Mouse (Mus musculus) urinary bladder, postnatal 14 days (tissue): ENCODE data around the gene Camkk2.

Experiments
- DNase-seq: peaks from one replicate; pipeline ENCODE4 v3.0.0; 2021; ENCODE audit warnings: low spot score

Camkk2 gene

DNA sequence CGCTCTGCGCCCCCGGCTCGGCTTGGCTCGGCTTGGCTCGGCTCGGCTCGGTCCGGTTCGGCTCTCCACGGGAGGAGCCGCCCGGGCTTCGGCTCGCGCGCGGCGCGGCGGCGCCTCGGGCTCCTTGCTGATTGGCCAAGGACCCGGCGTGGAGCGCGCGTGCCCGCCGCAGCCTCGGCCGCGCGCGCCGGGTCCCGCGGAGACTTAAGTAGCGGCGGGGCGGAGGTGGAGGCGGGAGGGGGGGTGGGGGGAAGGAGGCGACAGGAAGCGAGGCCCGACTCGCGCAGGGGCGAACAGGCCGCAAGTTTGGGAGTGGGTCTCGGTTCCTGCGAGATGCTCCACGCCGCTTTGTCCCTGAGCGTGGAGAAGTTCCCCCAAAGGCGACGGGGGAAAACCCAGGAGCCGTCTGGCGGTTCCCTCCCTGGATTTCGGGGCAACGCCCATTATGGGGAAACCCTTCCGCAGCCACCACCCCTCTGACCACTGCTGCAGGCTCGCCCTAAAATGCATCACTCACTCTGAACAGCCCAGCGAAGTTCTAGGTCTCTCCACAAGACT, at the start of gene Camkk2:
Gene Camkk2, minus strand, starts transcription at position 133 of the 558 bp plus-strand sequence.
- DNase-seq: peak; percentile 86

DNA sequence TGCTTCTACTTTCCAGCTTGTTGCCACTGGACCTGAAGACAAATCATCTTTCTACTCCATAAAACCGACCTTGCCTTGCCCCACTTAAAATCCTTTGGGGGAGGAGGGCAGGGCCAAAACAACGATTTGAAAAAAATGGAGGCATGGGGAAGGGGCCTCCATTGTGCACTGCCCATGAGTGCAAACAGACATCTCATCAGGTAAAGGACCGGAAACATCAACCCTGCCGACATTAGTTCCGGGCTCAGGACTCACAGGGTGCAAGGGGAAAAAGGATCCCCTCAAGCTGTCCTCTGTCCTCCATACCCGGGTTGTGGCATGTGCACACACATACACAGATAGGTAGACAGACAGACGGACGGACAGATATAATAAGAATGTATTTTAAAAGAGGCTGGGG, 45.9 kb upstream of the Camkk2 start:
- no peak for DNase-seq

DNA sequence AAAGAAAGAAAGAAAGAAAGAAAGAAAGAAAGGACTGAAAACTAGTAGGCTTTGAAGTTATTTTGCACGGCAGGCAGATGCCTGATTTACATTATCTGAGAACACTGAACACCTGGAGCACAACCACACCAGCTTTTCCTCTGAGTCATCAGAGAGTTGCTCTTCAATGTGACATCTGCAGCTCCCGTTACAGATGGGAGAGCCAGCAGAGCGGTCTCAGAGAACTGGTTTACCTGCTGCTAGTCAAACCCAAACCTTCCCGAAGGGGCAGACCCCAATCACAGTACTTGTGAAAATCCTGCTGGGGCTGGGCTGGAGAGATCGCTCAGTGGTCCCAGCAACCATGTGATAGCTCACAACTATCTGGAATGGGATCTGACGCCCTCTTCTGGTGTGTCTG, 45.2 kb upstream of the Camkk2 start:
- DNase-seq: no peak

DNA sequence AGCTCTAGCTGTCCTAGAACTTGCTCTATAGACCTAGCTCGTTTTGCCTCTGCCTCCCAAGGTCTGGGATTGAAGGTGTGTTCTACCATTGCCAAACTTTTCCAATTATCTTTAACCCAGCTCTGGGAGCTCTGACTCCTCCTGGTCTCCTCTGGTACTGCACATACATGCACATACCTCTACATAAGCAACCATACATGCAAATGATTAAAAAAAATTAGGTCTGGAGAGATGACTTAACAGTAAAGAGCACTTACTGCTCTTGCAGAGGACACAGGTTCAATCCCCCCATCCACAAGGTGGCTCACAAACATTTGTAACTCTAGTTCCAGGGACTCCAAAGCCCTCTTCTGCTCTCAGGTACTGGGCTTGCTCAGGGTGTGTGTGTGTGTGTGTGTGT, 44.8 kb upstream of the Camkk2 start:
- no peak for DNase-seq

DNA sequence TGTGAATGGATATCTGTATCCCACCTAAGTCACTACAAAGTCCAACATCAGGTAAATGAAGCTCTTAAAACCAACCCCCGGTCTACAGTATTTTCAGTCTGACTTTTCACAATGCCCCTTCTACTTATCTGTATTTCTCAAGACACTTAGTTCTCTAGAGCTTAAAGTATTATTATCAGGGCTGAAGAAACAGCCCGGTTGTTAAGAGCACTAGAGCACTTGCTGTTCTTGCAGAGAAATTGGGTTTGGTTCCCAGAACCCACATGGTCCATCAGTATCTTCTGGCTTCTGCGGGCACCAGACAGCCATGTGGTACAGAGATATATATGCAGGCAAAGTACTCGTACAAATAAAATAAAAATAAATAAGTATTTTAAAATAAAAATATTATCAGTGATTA, 43.2 kb upstream of the Camkk2 start:
- DNase-seq: no peak

DNA sequence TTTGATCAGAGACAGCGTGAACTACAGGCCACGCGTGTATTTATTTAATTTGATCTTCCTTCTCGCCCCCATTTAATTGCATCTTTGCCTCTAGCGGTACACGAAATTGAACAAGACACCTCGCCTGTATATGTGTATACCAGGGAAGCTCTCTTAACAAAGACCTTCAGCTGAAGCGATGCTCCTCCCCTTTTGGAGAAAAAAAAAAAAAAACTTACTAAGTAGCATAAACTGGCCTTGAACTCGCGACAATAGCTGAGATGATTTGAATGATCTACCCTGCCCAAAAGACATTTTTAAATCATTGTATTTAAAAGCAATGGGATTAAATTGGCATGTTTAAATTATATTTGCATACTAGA, 42.3 kb upstream of the Camkk2 start:
- no peak for DNase-seq

DNA sequence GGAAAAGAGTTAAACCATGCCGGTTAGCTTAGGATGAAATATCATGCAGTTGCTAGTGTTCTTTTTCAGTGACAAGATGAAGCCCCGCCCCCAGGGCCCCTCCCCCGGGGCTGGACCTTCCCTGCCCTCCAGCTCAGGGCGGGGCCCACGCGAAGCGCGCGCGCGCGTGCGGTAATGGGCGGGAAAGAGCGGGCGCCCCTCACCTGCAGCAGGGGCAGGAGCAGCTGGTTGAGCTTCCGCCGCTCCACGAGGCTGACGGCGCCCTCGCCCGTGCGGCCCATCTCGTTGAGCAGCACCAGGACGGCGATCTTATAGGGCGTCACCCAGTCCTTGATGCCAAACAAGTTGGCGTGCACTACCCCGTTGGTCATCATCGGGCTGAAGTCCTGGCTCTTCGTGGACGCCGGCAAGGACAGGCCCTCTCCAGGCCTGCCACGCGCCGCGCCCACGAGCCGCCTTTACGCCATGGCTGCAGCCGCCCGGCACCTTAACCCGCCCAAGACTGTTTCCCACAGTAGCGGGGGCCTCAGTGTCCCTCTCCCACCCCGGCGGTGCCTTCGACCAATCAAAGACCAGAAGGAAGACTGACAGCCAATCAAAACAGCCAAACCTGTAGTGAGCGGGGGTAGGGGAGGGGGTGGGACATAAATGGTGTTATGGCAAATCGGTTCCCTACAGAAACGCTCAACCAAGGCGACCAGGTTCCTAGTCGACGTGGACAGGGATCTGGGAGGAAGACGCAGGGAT, 41.7 kb upstream of the Camkk2 start, which contains the start of gene Anapc5:
Gene Anapc5, minus strand, starts transcription at position 563 of the 747 bp plus-strand sequence.
- DNase-seq: peak; percentile 92

DNA sequence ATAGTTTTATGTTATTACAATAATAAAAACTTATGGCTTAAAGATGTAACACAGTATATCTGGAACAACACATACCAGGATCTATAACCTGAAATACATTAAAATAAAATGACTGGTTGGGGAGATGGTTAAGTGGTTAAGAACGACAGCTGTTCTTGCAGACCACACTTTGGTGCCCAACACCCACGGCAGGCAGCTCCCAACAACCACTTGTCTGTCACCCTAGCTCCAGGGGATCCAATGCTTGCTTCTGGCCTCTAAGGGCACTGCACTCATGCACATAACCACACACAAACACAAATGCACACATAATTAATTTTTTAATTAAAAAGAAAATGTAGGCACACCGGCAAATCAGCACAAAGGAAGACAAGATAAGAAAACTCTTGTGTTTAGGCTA, 33.5 kb upstream of the Camkk2 start:
- DNase-seq: no peak

DNA sequence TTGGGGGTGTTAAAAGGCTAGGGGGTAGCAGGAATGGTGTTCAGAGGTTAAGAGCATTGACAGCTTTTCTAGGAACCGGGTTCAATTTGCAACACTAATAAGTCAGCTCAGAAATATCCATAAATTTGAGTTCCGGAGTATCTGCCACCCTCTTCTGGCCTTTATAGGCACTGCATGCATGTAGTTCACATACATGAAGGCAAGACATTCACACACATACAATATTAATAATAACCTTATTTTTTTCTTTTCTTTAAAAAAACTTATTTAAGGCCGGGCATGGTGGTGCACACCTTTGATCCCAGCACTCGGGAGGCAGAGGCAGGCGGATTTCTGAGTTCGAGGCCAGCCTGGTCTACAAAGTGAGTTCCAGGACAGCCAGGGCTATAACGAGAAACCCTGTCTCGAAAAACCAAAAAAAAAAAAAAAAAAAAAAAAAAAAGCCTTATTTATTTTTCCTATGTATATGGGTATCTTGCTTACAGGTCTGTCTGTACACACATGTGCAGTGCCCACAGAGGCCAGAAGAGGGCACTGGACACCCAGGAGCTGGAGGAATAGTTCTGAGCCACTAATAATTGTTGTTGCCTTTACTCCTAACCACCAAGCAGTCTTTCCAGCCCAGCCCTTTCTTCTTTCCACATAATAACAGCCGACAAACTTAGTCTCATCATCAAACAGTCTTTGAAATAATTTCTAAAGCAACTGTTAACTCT, 32.3 kb upstream of the Camkk2 start:
- peak; percentile 69 for DNase-seq

DNA sequence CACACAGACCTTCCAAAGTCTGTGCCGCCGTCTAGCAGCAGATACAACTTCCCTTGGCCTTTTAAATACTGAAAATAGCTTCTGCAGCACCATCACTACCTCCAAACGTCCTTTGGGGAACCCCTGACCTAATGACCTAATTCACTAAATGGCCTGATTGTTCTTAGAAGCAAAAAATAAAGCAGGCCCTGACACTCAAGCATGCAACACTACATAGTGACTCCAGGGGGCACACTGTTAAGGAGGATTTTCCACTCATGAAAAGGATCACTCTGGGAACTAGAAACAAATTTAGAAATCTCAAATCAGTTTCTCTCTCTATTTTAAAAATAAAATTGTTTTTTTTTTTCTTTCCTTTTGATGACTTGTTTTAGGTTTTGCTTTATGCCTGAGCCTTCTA, 26.3 kb upstream of the Camkk2 start:
- DNase-seq: no peak

DNA sequence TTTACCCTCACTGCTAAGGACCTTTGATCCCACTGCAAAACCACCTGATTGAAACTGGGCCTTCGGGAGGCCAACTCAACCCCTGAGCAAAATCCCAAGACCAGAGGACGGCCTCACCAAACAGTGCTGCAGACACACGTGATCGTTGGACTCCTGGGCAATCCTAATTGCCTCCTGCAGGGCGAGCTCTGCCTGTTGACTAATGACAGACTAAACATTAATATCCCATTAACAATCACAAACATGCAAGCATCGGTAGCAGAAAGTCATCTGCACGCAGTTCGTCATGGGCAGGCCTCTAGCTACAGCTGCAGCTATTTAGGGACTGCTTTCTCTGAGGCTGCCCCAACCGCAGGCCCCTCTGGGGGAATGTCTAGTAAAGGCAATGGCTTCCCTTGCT, 23.5 kb upstream of the Camkk2 start:
- DNase-seq: no peak

DNA sequence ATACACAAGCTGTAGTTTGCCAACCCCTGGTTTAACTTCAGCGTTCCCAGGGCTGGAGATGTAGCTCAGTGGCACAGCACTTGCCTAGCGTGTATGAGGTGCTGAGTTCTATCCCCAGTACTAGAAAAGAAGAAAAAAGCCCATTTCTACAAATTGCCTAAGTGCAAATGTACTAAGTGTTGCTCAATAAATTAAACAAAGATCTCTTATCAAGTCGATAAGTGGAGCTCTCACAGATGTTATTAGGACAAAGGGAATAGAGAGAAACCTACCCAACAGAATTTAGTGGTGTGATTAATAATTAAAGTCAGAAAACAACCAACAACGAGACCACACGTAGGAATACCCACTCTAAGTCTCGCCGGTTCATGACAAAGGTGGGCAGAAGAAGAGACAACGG, 22.5 kb upstream of the Camkk2 start:
- no peak for DNase-seq

DNA sequence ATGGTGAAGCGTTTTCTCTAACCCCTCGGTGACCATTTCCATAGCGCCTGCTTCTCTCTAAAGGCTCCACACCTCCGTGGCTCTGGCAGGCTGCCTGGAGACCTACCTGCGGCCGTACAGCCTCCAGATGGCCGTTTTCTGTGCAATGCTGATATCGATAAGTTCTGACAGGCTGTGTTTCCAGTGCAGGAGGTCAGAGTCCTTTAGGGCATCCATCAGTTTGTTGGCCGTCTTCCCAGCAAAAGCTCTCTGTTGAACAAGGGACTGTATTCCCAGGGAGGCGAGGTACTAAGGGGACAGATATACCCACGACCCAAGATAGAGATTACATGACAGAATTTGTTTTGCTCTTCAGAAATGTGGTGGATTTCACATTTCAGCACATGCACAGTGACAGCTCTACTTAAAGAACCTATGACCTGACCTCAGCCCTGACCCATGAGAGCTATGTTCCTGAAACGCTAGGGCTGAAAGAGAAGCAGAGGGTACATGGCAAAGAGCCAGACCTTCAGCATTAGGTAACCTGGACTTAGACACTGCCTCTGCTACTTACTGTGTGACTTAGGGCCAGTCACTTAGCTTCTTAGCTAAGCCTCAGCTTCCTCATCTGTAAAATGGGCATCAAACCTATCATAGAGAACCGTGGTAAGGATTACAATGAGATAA, 21.3 kb upstream of the Camkk2 start:
- DNase-seq: no peak

DNA sequence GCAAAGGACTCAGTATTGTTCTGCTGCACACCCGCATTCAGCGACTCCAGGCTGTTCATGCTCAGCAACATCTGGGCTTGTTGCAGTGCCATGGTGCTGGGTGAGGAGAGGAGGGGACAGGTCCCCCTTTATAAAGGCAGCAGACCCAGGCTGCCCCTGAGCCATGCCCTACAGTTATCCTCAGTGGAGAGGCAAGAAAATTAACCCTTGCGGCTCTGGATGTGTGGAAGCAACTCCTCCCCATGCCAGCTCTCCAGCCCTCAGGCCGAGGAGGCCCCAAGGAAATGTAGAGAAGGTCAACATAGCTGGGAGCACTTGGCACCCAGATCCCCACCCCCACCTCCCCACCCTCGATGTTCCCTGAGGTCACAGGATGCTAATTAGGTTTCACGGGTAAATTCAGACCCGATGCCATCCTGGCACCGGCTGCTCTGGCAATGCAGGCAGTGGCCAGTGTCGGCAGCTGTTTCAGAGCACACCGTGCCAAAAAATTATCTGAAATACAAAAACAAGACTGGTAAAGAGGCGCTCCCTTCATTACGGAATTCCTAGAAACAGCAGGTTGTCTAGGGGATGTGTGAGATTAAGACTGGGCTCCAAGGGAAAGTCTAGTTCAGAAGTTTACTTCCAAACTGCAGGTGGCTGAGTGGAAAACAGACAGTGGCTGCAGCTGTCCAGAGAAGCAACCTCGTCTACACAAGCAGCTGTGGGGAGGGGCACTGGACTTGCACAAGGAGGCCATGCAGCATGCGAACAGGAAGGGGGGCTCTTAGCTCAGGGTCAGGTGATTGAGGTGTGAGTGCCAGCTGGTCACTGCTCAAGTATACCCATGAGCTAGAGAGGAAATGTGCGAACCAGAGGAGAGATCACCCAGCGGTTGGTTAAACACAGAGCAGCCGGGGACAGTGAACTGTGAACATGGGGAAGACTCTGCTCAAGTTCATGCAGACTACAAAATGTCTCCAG, 20.5 kb upstream of the Camkk2 start:
- DNase-seq: no peak

DNA sequence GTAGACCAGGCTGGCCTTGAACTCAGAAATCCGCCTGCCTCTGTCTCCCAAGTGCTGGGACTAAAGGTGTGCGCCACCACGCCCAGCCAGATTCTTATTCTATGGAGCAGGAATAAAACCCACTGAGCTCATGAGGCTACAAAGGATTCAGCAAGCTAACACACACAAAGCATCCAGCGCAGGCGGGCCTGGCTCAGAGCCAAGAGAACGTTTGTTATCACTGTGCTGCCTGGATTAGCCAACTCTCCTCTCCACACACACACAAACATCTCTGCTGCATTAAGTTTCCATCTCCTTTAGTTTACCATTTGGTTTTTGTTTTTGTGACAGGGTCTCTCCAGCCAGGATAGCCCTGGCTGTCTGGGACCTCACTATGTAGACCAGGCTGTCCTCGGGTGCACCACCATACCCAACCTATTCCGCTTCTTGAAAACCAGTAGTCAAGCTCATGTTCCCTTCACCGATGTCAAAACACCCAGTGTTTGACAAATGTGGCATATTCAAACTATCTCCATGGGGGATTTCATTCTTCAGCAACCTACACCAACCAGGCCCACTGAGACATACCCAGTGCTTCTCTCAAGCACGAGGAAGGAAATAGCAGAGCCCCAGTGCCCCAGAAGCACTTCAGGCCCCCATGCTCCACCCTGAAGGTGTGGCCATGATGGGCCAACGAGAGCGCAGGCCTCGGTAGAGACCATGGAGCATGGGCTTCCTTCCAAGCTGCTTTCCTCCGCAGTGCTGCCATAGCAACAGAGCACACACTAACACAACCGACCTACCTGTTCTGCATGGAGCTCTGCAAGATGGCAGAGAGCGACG, 19.6 kb upstream of the Camkk2 start:
- peak; percentile 74 for DNase-seq

DNA sequence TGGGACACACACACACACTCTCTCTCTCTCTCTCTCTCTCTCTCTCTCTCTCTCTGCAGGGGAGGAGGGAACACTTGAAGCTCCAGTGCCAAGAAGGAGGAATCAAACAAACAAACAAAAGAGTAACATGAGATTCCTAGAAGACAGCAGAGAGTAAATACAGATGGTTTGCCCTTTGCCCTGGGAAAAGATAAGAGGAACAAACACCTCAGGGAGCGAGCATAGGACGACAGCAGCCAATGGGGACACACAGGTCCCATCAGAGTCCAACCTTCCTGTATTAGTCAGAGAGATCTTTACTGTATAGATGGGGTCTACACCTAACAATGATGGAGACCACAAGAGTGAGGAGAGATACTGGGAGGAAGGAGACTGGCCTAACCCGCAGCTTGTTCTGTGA, 18.7 kb upstream of the Camkk2 start:
- DNase-seq: no peak

DNA sequence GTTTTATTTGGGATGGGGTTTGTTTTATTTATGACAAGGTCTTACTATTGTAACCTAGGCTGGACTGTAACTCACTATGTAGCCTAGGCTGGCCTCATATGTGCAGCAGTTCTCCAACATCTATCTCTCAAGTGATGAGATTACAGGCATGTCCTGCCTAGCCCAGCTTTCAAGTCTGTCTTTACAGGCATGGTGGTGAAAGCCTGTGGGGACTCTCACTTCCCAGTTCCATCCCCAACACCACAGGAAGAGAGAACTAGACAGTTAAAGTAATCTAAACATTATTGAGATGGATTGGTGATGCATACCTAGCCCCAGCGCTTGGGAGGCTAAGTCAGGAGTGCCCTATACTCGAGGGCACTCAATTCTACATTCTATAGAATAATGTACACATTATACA, 9.5 kb upstream of the Camkk2 start:
- DNase-seq: no peak

DNA sequence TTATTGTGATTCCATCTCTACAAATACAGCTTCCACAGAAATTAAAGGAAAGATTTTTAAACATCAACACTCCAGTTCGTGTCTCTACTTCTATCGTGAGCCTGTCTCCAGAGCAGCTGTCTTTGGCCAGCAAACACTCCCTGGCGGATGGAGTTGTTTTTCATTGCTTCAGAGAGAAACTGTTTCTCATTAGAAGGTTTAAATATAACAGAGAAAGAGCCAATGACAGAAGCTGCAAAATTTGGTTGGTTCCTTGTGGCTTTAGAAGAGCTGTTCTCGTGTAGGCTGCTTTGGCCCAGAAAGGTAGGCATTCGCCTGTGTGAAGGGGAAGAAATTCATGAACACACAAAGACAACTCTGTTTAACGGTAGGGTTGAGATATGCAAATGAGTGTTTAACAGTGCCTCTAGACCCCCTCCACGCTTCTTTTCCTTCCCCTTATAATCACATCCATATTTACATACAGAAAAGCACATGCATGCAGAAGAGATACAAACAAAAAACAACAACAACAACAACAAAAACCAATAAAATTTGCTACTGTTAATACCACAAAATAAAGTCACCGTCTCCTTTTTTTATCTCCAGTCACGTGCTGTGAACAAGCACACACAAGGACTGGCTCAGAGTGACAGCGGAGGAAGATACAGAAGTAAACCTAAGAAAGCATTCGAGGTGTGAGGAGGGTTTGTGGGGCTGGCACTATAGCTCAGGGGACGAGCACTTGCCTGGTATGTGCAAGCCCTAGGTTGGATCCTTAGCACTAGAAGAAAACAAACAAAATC, 7.0 kb upstream of the Camkk2 start:
- DNase-seq: no peak

DNA sequence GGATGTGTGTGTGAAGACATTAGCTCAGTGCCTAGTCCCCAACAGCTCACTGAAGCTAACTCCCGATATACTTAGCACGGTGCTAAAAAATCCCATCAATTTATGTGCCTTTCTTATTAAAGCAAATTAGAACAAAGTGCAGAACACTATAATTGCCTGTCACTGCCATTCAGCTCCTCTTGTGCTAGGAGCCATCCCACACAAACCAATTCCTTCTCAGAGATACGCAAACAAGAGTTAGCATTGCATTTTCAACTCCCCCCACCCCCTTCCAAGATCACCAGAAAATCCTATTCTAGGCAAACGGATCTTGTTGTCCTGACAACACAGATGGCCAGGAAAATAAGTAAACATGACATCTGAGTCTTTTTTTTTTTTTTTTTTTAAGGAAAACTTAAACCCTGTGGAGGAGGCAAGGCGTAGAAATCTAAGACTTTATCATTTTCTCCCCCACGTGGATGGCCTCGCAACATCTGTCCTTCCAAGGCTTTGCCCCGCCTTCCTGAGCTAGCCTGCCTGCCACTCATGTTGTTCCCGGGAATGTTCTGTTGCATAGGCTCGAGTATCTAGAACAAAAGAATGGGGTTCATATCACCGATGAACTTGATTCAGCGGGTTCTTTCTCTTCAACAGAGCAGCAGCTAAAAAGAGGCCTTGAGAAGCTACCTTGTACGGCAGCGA, 4.7 kb upstream of the Camkk2 start:
- no peak for DNase-seq
